Mouse (Mus musculus) mouse embryonic stem cell (cell line): Measurements from ENCODE around the gene Hist1h2ah.

Source experiments
- in situ Hi-C, 2 experiments: fragments of 300-500 bp; cut with MboI; formaldehyde crosslinking; loops; 1 replicate in 1 of 2; 3 replicates in 1 of 2; pipeline ENCODE4 v1.14.3; 2019 to 2020; ENCODE audit warnings: low sequenced_read_pairs in 2 of 2, low pct_unique_long_range_greater_than_20kb in 1 of 2, mixed read lengths in 1 of 2; ENCODE audit not compliant: unreplicated experiment in 1 of 2

Gene Hist1h2ah

GRCm38 (mm10) chr13:22001346-22001745, 34.0 kb downstream of the Hist1h2ah start:
- in situ Hi-C loops: loop anchor here (25.0 kb wide), 2 partner anchors 739 to 764 kb away; no protein-coding TSS in a partner anchor

GRCm38 (mm10) chr13:21999147-21999546, 36.2 kb downstream of the Hist1h2ah start:
- in situ Hi-C loops: no loop called here

- in situ Hi-C loops: no loop called here
Observed at GRCm38 (mm10) chr13:21998412-21998811, 37.0 kb downstream of the Hist1h2ah start.

- in situ Hi-C loops: no loop called here
Observed at GRCm38 (mm10) chr13:21997821-21998220, 37.5 kb downstream of the Hist1h2ah start.

- in situ Hi-C loops: no loop called here
Observed at GRCm38 (mm10) chr13:21997201-21997820, 38.1 kb downstream of the Hist1h2ah start.

- in situ Hi-C loops: no loop called here
Observed at GRCm38 (mm10) chr13:21996840-21997185, 38.6 kb downstream of the Hist1h2ah start.

- in situ Hi-C loops: no loop called here
Observed at GRCm38 (mm10) chr13:21996101-21996839, 39.1 kb downstream of the Hist1h2ah start.

GRCm38 (mm10) chr13:21995331-21995914, 39.9 kb downstream of the Hist1h2ah start:
- in situ Hi-C loops: no loop called here

GRCm38 (mm10) chr13:21994896-21995295, 40.5 kb downstream of the Hist1h2ah start:
- in situ Hi-C loops: no loop called here

- in situ Hi-C loops: no loop called here
Observed at GRCm38 (mm10) chr13:21993957-21994738, 41.2 kb downstream of the Hist1h2ah start.

GRCm38 (mm10) chr13:21992550-21992949, 42.8 kb downstream of the Hist1h2ah start:
- in situ Hi-C loops: no loop called here
